Mouse (Mus musculus): ENCODE results near the gene Nbl1. TPM values are rescaled to one million over a fixed set of nuclear protein-coding genes. Genes with fewer than 3 reads are reported as not detected.

Gene Nbl1
- polyA plus RNA-seq, 1 experiment from 2014 or later = 141 TPM

DNA sequence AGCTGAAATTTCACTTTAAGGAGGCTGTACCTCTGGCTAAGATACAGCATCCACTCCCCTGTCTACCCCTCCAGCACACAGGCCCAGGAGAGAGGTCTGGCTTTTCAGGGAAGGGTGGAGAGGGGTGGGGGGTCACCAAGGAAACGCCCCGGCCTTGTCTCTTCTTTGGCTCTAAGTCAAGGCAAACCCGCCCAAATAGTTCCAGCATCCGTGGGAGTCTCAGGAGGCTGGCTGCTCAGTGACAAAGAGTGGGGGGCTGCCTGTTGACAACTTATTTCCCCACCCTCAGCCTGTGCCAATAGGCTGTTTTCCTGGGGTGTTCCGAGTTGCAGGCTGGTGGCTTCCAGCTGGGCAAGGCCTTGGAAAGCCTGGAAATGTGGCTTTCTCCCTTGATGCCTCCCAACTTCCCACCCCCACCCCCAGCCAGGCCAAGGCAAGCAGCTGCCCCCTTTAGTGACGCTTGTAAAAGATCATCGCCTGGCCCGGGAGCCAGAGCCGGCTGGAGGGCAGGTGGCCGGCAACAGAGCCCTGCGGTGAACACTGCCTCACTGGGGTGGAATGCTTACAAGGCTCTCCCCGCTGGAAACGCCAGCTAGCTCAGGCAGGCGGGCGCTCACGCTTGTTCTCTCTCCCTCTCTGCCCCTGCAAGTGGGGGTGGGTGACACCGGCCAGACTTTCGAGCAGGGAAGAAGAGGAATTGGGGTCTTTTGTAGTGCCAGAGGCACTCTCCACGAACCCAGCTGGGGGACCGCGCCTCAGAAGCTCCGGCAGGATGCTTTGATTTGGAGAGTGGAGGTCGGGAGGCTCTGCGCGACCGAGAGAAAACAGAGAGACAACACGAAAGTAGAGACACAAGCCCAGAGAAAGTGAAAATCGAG lies 1.1 kb downstream of the Nbl1 start:
- DNase-seq (ENCODE audit: low spot score) = no peak
- Histone ChIP-seq H3K9ac (replicated peaks; ENCODE audit: low read depth) (peak overlapping the region; percentile 68), H3K4me1 (ENCODE audit: insufficient read depth, low read depth, low read length) (peaks cover 9% of the 10 kb centered on the region), H3K36me3 (ENCODE audit: insufficient read depth, low read length) (no peaks in the 10 kb centered on the region), H3K9me3 (ENCODE audit: low read length) (no peaks in the 10 kb centered on the region; the same call in 1 of the 2 replicates), H3K27me3 (replicated peaks; ENCODE audit: insufficient read depth, low read length) (no peaks in the 10 kb centered on the region), H3K27ac (ENCODE audit: low read length) (peak overlapping the region; percentile 82), H3K4me2 (replicated peaks; ENCODE audit: low read depth, low read length) (peak overlapping the region; percentile 98), H3K4me3 (ENCODE audit: low read depth, low read length) (peak overlapping the region; percentile 76)
- ATAC-seq = peak; percentile 33
- WGBS = 5% methylated on average over 28 of the region's 28 CpGs
- TF ChIP-seq EP300 (IDR thresholded peaks at IDR 0.05) (no peak), CTCF (IDR thresholded peaks at IDR 0.05) (no peak)

DNA sequence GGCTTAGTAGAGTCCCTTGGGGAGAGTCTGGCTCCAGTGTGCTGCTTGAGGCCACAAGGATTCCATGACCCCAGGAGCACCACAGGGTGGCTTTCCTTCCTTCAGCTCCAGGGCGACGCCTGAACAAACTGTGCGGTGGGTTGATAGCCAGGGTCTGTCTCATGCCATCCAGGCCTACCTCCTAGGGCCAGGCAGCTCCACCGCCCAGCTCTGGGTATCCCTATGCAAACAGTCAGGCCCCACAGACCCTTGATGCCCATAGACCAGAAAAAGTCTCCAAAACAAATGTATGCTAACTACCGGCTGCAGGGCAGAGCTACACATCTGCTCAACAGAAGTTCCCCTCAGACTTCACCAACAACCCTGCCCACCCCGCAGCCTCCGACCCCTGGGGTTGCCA lies 1.7 kb downstream of the Nbl1 start:
- H3K36me3 ChIP-seq (ENCODE audit: insufficient read depth, low read length) = no peaks in the 10 kb centered on the region
- no peak overlapping the region for H3K27ac ChIP-seq (ENCODE audit: low read length)
- no peaks in the 10 kb centered on the region for H3K27me3 ChIP-seq (replicated peaks; ENCODE audit: insufficient read depth, low read length)
- ATAC-seq (no peak), DNase-seq (ENCODE audit: low spot score) (no peak)
- H3K9me3 ChIP-seq (ENCODE audit: low read length) = no peaks in the 10 kb centered on the region; the same call in 1 of the 2 replicates
- 0 out of 2 replicates have a peak overlapping the region, but pooled peaks have one; percentile 68 for H3K9ac ChIP-seq (replicated peaks; ENCODE audit: low read depth)
- H3K4me1 ChIP-seq (ENCODE audit: insufficient read depth, low read depth, low read length) = peaks cover 8% of the 10 kb centered on the region
- TF ChIP-seq EP300 (IDR thresholded peaks at IDR 0.05) (no peak), CTCF (IDR thresholded peaks at IDR 0.05) (no peak)
- peak overlapping the region; percentile 98 for H3K4me2 ChIP-seq (replicated peaks; ENCODE audit: low read depth, low read length)
- 42% methylated on average over 7 of the region's 7 CpGs for WGBS
- H3K4me3 ChIP-seq (ENCODE audit: low read depth, low read length) = peak overlapping the region; percentile 76; the same call in 1 of the 2 replicates

DNA sequence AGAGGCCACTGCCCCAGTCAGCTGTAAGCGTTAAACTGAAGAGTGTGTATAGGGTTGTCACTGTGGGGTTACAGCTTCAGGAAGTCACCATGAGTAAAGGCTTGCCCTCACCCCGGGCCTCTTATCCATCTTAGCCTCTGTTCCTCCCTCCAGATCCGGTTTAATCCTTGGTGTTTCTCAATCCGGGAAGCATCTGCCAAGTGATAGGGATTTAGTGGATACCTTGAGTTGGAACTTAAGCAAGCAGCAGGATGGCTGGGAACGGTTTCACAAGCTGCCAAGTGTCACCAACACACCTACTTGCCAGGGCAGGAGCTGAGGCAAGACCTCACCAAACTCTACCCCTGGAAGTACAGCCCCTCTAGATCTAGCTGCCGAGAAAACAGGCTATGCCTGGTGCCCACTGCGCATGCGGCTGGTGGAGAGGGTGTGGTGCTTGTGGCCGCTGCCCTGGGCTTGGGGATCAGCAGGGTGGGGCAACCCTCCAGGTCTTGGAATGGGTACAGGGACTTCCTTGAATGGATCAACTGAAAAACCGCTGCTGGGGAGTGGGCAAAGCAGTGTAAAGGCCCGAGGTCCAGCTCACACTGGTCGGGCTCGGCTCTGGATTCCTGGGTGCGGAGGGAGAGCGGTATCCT lies 2.4 kb downstream of the Nbl1 start:
- Histone ChIP-seq H3K4me1 (ENCODE audit: insufficient read depth, low read depth, low read length) (peaks cover 4% of the 10 kb centered on the region; the same call in 1 of the 2 replicates), H3K9ac (replicated peaks; ENCODE audit: low read depth) (no peak overlapping the region), H3K9me3 (ENCODE audit: low read length) (no peaks in the 10 kb centered on the region; the same call in 1 of the 2 replicates), H3K27ac (ENCODE audit: low read length) (no peak overlapping the region), H3K4me3 (ENCODE audit: low read depth, low read length) (no peak overlapping the region), H3K4me2 (replicated peaks; ENCODE audit: low read depth, low read length) (peak overlapping the region; percentile 98), H3K27me3 (replicated peaks; ENCODE audit: insufficient read depth, low read length) (no peaks in the 10 kb centered on the region), H3K36me3 (ENCODE audit: insufficient read depth, low read length) (no peaks in the 10 kb centered on the region)
- 48% methylated on average over 15 of the region's 15 CpGs for WGBS
- DNase-seq (ENCODE audit: low spot score) (no peak), ATAC-seq (no peak)
- TF ChIP-seq CTCF (IDR thresholded peaks at IDR 0.05) (no peak), EP300 (IDR thresholded peaks at IDR 0.05) (no peak)

DNA sequence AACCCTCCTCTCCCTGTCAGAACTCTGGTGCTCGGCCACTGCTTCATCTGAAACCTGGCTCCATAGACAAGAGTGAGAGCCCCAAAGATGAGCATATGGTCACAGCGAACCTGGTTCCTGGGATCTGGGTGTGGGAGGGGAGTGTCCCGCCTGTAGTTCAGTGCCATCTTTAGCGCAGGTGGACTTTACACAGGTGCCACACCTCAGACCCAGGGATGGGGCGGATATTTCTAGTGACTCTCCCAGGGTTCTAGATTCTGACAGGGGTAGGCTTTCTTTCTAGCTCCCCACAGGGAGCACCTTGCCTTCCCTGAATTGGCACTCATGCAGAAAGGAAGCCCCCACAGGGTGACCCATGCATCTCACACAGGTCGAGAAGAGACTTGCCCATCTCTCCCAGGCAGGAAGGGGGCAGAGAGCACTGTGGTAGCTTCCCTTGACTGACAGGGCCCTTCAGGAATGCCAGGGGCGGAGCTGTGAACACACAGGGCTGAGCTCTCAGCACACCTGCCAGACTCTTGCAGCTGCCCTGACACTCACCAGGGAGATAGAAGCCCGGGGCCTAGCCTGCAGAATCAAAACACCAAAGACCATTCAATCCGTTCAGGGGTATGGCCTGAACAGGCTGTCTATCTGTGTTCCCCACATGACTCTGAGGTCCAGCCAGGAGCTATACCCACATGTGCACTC lies 3.7 kb downstream of the Nbl1 start:
- Histone ChIP-seq H3K36me3 (ENCODE audit: insufficient read depth, low read length) (no peaks in the 10 kb centered on the region), H3K4me1 (ENCODE audit: insufficient read depth, low read depth, low read length) (peaks cover 4% of the 10 kb centered on the region; the same call in 1 of the 2 replicates), H3K9me3 (ENCODE audit: low read length) (no peaks in the 10 kb centered on the region), H3K4me3 (ENCODE audit: low read depth, low read length) (no peak overlapping the region), H3K27me3 (replicated peaks; ENCODE audit: insufficient read depth, low read length) (no peaks in the 10 kb centered on the region), H3K27ac (ENCODE audit: low read length) (no peak overlapping the region), H3K4me2 (replicated peaks; ENCODE audit: low read depth, low read length) (no peak overlapping the region), H3K9ac (replicated peaks; ENCODE audit: low read depth) (no peak overlapping the region)
- no peak for DNase-seq (ENCODE audit: low spot score)
- no peak for ATAC-seq
- 54% methylated on average over 9 of the region's 9 CpGs for whole genome bisulfite sequencing
- TF ChIP-seq CTCF (IDR thresholded peaks at IDR 0.05) (no peak), EP300 (IDR thresholded peaks at IDR 0.05) (no peak)

DNA sequence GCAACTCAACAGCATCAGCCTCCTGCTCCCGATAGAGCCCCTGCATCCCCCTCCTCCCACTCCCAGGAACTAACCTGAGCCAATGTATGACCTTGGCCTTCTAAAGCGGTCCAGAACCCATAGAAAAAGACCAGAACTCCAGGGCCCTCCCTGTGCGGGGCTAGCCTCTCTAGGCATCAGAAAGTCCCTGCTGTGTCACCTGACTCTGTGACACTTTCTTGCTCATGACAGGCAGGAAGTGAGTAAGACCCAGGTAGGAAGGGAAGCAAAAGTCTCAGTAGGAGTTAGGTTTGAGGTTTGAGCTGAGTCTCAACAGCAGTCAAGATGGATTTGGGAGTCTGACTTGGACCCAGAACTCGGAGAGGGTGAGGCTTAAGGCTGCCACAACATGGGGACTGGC lies 5.8 kb downstream of the Nbl1 start:
- H3K9ac ChIP-seq (replicated peaks; ENCODE audit: low read depth) = no peak overlapping the region
- no peak overlapping the region for H3K27ac ChIP-seq (ENCODE audit: low read length)
- DNase-seq (ENCODE audit: low spot score) = no peak
- 77% methylated on average over 4 of the region's 4 CpGs for WGBS
- H3K36me3 ChIP-seq (ENCODE audit: insufficient read depth, low read length) = no peaks in the 10 kb centered on the region
- TF ChIP-seq CTCF (IDR thresholded peaks at IDR 0.05) = no peak
- no peak for TF ChIP-seq EP300 (IDR thresholded peaks at IDR 0.05)
- H3K4me1 ChIP-seq (ENCODE audit: insufficient read depth, low read depth, low read length) = peaks cover 4% of the 10 kb centered on the region; the same call in 1 of the 2 replicates
- H3K27me3 ChIP-seq (replicated peaks; ENCODE audit: insufficient read depth, low read length) = no peaks in the 10 kb centered on the region
- no peak overlapping the region for H3K4me3 ChIP-seq (ENCODE audit: low read depth, low read length)
- H3K9me3 ChIP-seq (ENCODE audit: low read length) = no peaks in the 10 kb centered on the region
- no peak for ATAC-seq
- no peak overlapping the region for H3K4me2 ChIP-seq (replicated peaks; ENCODE audit: low read depth, low read length)

DNA sequence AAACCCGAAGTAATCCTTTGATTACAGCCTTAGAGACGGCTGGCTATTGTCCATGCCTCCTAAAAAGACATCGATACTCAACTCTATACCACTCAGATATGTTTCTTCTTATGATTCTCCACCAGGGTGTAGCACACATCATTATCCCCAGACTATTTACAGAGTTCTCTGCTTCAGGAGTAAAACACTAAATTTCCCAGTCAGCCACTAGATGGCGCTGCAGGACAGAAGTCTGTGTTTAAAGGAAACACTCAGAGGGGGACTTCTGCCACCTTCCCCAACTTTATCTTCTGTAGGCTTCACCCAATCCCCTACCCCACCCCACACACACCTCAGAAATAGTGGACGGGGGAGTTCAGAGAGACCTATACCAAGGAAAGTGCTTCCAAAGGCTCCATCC lies 6.8 kb downstream of the Nbl1 start:
- no peak for TF ChIP-seq EP300 (IDR thresholded peaks at IDR 0.05)
- peak; percentile 87 for TF ChIP-seq CTCF (IDR thresholded peaks at IDR 0.05)
- no peak overlapping the region for H3K4me3 ChIP-seq (ENCODE audit: low read depth, low read length)
- H3K9me3 ChIP-seq (ENCODE audit: low read length) = no peaks in the 10 kb centered on the region
- peak; percentile 91 for DNase-seq (ENCODE audit: low spot score)
- H3K9ac ChIP-seq (replicated peaks; ENCODE audit: low read depth) = no peak overlapping the region
- H3K27me3 ChIP-seq (replicated peaks; ENCODE audit: insufficient read depth, low read length) = no peaks in the 10 kb centered on the region
- WGBS = 15% methylated on average over 5 of the region's 5 CpGs
- H3K4me1 ChIP-seq (ENCODE audit: insufficient read depth, low read depth, low read length) = no peaks in the 10 kb centered on the region; the same call in 1 of the 2 replicates
- H3K4me2 ChIP-seq (replicated peaks; ENCODE audit: low read depth, low read length) = no peak overlapping the region
- H3K36me3 ChIP-seq (ENCODE audit: insufficient read depth, low read length) = no peaks in the 10 kb centered on the region
- peak; percentile 16; the same call in 1 of the 2 replicates for ATAC-seq
- H3K27ac ChIP-seq (ENCODE audit: low read length) = no peak overlapping the region
